Mouse (Mus musculus) myocyte (in vitro differentiated cells): ENCODE measurements at regions not wholly inside any gene's neighbourhood (a gene's known extent, or its start where the extent isn't known, plus 50 kb on each side); places are given as distances from the start of the nearest gene placed in this dataset.

Experiments used
- MAX ChIP-seq: IDR thresholded peaks from one replicate; pipeline ENCODE4 v1.6.1; 2011; ENCODE audit warnings: low read depth, mild to moderate bottlenecking, control low read depth
- MYOG ChIP-seq, 3 experiments: IDR thresholded peaks; one replicate each; pipeline ENCODE4 v1.6.1; 2011; ENCODE audit warnings: control low read depth in 2 of 3, low read depth in 2 of 3, mild to moderate bottlenecking in 2 of 3; ENCODE audit not compliant: insufficient read length in 2 of 3, control insufficient read depth in 1 of 3, insufficient read depth in 1 of 3
- POLR2A ChIP-seq: IDR thresholded peaks from one replicate; pipeline ENCODE4 v1.6.1; 2011; ENCODE audit warnings: low read depth, mild to moderate bottlenecking, control low read depth, moderate library complexity; ENCODE audit not compliant: insufficient read length
- POLR2AphosphoS2 ChIP-seq: IDR thresholded peaks from one replicate; pipeline ENCODE4 v1.6.1; 2011; ENCODE audit warnings: low read depth, control low read depth; ENCODE audit not compliant: insufficient read length
- TCF12 ChIP-seq: IDR thresholded peaks from one replicate; pipeline ENCODE4 v1.6.1; 2011; ENCODE audit warnings: mild to moderate bottlenecking, control low read depth; ENCODE audit not compliant: poor library complexity, insufficient read depth, severe bottlenecking
- USF1 ChIP-seq: IDR thresholded peaks from one replicate; pipeline ENCODE4 v1.6.1; 2011; ENCODE audit warnings: low read depth, mild to moderate bottlenecking, control low read depth, moderate library complexity

DNA sequence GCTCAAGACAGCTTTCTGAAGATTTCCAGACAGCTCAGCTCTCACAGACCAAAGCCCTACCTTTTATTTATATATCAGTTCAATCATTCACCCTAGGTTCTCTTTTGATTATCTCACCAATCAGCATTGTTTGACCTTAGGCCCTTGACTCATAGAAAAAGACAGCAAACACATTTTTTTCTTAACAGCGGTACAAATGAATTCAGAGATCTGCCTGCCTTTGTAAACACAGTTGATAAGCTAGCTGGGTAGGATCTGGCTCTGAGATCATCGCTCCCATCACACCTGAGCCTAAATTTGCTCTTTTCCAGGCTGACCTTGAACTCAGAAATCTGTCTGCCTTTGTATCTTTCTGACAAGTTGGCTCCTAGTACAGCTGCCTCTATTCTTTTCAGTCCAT, 174.9 kb upstream of the Egln3 start:
- no peak for TF ChIP-seq MAX
- no peak for TF ChIP-seq POLR2AphosphoS2
- TF ChIP-seq USF1 = no peak
- TF ChIP-seq POLR2A = no peak
- no peak for TF ChIP-seq MYOG (IDR thresholded peaks at IDR 0.05; ENCODE audit: control insufficient read depth in 1 of 3, insufficient read depth in 1 of 3, insufficient read length in 2 of 3, low read depth in 2 of 3)
- TF ChIP-seq TCF12 = no peak
